Mouse (Mus musculus) brain, adult 2 months (tissue): ENCODE measurements at regions not wholly inside any gene's neighbourhood (a gene's known extent, or its start where the extent isn't known, plus 50 kb on each side); places are given as distances from the start of the nearest gene placed in this dataset.

Source experiments
- DNase-seq: peaks from one replicate; pipeline ENCODE4 v3.0.0; 2011; ENCODE audit warnings: low read depth, low spot score

- no peak for DNase-seq
These were observed 264.0 kb upstream of the Cadm1 start for GRCm38 (mm10) chr9:47265946-47266490.

GRCm38 (mm10) chr9:47276303-47277005, 253.5 kb upstream of the Cadm1 start:
- DNase-seq: no peak

- DNase-seq: no peak
These were observed 250.6 kb upstream of the Cadm1 start for GRCm38 (mm10) chr9:47279410-47279809.

GRCm38 (mm10) chr9:47280146-47280545, 249.8 kb upstream of the Cadm1 start:
- DNase-seq: no peak

GRCm38 (mm10) chr9:47280598-47280997, 249.4 kb upstream of the Cadm1 start:
- DNase-seq: no peak

- DNase-seq: peak; percentile 27
These were observed 246.1 kb upstream of the Cadm1 start for GRCm38 (mm10) chr9:47283746-47284455.

- DNase-seq: no peak
These were observed 242.8 kb upstream of the Cadm1 start for GRCm38 (mm10) chr9:47286930-47287722.

- peak; percentile 82 for DNase-seq
These were observed 241.3 kb upstream of the Cadm1 start for GRCm38 (mm10) chr9:47288587-47289199.

GRCm38 (mm10) chr9:47300633-47301032, 229.3 kb upstream of the Cadm1 start:
- DNase-seq: peak; percentile 94

- DNase-seq: peak; percentile 96
These were observed 222.7 kb upstream of the Cadm1 start for GRCm38 (mm10) chr9:47307125-47307751.

GRCm38 (mm10) chr9:47307752-47308500, 222.0 kb upstream of the Cadm1 start:
- peak; percentile 61 for DNase-seq

- DNase-seq: no peak
These were observed 216.5 kb upstream of the Cadm1 start for GRCm38 (mm10) chr9:47313433-47313832.

- DNase-seq: no peak
These were observed 215.7 kb upstream of the Cadm1 start for GRCm38 (mm10) chr9:47314236-47314635.

GRCm38 (mm10) chr9:47320345-47320744, 209.6 kb upstream of the Cadm1 start:
- no peak for DNase-seq

GRCm38 (mm10) chr9:47321106-47321789, 208.7 kb upstream of the Cadm1 start:
- no peak for DNase-seq

- DNase-seq: peak; percentile 23
These were observed 207.7 kb upstream of the Cadm1 start for GRCm38 (mm10) chr9:47322293-47322692.

GRCm38 (mm10) chr9:47323051-47323450, 206.9 kb upstream of the Cadm1 start:
- no peak for DNase-seq

- peak; percentile 62 for DNase-seq
These were observed 202.4 kb upstream of the Cadm1 start for GRCm38 (mm10) chr9:47327575-47327974.

GRCm38 (mm10) chr9:47332929-47333328, 197.0 kb upstream of the Cadm1 start:
- DNase-seq: peak; percentile 53

GRCm38 (mm10) chr9:47338221-47338620, 191.8 kb upstream of the Cadm1 start:
- peak; percentile 18 for DNase-seq
